Mouse (Mus musculus) forebrain, postnatal 0 days (tissue): ENCODE data around the gene Gpld1. TPM values are rescaled to one million over a fixed set of nuclear protein-coding genes. Genes with fewer than 3 reads are reported as not detected.

ENCODE experiments used
- ATAC-seq: fragments of 200-750 bp; cut with Nextera tagmentation; 2 replicates; pipeline ENCODE4 v1.8.0; 2017; ENCODE audit warnings: mild to moderate bottlenecking, moderate library complexity
- DNase-seq: peaks from one replicate; pipeline ENCODE4 v3.0.0-alpha.2; 2015
- H3K27ac ChIP-seq: fragments of 300-500 bp; sonication (generic); 2 replicates; pipeline ENCODE4 v1.5.1; 2014; ENCODE audit warnings: low read depth, mild to moderate bottlenecking, antibody characterized with exemption, low read length, moderate library complexity, mixed read lengths
- H3K27me3 ChIP-seq: fragments of 300-500 bp; sonication (generic); 2 replicates; pipeline ENCODE4 v1.6.1; 2014; ENCODE audit warnings: mild to moderate bottlenecking, low read length, mixed read lengths; ENCODE audit not compliant: insufficient read depth
- H3K36me3 ChIP-seq: fragments of 300-500 bp; sonication (generic); 2 replicates; pipeline ENCODE4 v1.6.1; 2014; ENCODE audit warnings: mild to moderate bottlenecking, moderate library complexity; ENCODE audit not compliant: insufficient read depth
- H3K4me1 ChIP-seq: fragments of 300-500 bp; sonication (generic); 2 replicates; pipeline ENCODE4 v1.6.1; 2014; ENCODE audit warnings: antibody characterized with exemption; ENCODE audit not compliant: insufficient read depth
- H3K4me2 ChIP-seq: fragments of 300-500 bp; sonication (generic); 2 replicates; pipeline ENCODE4 v1.6.1; 2014; ENCODE audit warnings: low read depth, mild to moderate bottlenecking, moderate library complexity
- H3K4me3 ChIP-seq: fragments of 300-500 bp; sonication (generic); 2 replicates; pipeline ENCODE4 v1.5.1; 2014; ENCODE audit warnings: low read depth, low read length, mixed read lengths
- H3K9ac ChIP-seq: fragments of 300-500 bp; sonication (generic); 2 replicates; pipeline ENCODE4 v1.6.1; 2014; ENCODE audit warnings: mild to moderate bottlenecking
- H3K9me3 ChIP-seq: fragments of 300-500 bp; sonication (generic); 2 replicates; pipeline ENCODE4 v1.6.1; 2016; ENCODE audit warnings: low read length
- CTCF ChIP-seq: sonication (generic); IDR thresholded peaks from 2 replicates; pipeline ENCODE4 v1.5.1; 2016; ENCODE audit warnings: antibody characterized with exemption, control low read depth, low read depth
- WGBS: fragments of 180-500 bp; shearing (Covaris S2); extraction: QIAGEN DNeasy Blood & Tissue Kit; methylation state at CpG from one replicate; pipeline ENCODE4 v1.1.7; 2014; 5-methylcytosine and 5-hydroxymethylcytosine counted together
- polyA plus RNA-seq: library from polyadenylated mRNA; unstranded; fragments of >200 nt; fragmentation: Nextera tagmentation; extraction: Ambion mirVana; gene quantifications from 2 replicates; pipeline ENCODE4 v1.2.1, GENCODE M21; 2015
- total RNA-seq: library from RNA; depleted of rRNA; stranded (reverse); fragments of >200 nt; gene quantifications from 2 replicates; pipeline ENCODE4 v1.2.3, GENCODE M21; 2014; rRNA removed

Gene Gpld1
- total and polyA plus RNA-seq, 2 experiments from 2014 or later: 1.6 to 5.2 TPM

DNA sequence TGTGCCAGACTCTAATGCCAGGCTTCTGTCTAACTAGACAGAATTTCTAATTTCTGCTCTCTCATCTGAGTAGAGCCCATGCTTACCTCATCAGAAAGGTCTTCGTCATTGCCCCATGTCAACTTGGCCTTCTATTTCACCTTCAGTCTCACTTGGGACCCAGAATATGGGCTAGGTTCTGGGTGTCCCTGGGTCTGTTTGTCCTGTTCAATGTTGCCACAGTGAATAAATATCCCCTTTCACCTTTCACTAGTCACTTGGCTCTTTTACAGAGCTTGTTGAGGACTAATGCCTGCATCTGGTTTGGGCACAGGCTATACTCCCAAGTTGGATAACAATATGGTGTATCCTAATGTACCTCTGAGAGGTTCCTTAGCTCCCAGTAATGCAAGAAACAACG, 96.5 kb downstream of the Gpld1 start:
- no peaks in the 10 kb centered on the region for H3K4me1 ChIP-seq
- H3K9me3 ChIP-seq: no peaks in the 10 kb centered on the region
- DNase-seq (no peak), ATAC-seq (no peak)
- H3K4me2 ChIP-seq: no peak overlapping the region
- no peak for TF ChIP-seq CTCF
- no peak overlapping the region for H3K9ac ChIP-seq
- H3K4me3 ChIP-seq: no peak overlapping the region
- H3K36me3 ChIP-seq: no peaks in the 10 kb centered on the region
- H3K27me3 ChIP-seq: no peaks in the 10 kb centered on the region
- no peak overlapping the region for H3K27ac ChIP-seq
- 71% methylated on average over 2 of the region's 2 CpGs for WGBS

Other genes starting within 250 kb of the Gpld1 start
- 0.86 TPM in 1 of 2 replicates, not detected in the other for gene Armh2, start 201.9 kb upstream of the Gpld1 start, total RNA-seq
- gene Armh2, start 201.9 kb upstream of the Gpld1 start, polyA plus RNA-seq: not detected in 2 replicates
- 4.4 and 5.5 TPM in 2 replicates for gene Gmnn, start 181.2 kb upstream of the Gpld1 start, total RNA-seq
- 12.9 and 15.2 TPM in 2 replicates for gene Gmnn, start 181.2 kb upstream of the Gpld1 start, polyA plus RNA-seq
- gene BC005537, start 141.5 kb upstream of the Gpld1 start, total RNA-seq: 64.2 and 68.4 TPM in 2 replicates
- gene BC005537, start 141.5 kb upstream of the Gpld1 start, polyA plus RNA-seq: 16.1 and 16.9 TPM in 2 replicates
- 25.0 and 29.1 TPM in 2 replicates for gene Acot13, start 111.6 kb upstream of the Gpld1 start, total RNA-seq
- gene Acot13, start 111.6 kb upstream of the Gpld1 start, polyA plus RNA-seq: 74.2 and 79.4 TPM in 2 replicates
- 39.2 and 45.4 TPM in 2 replicates for gene Tdp2, start 111.5 kb upstream of the Gpld1 start, total RNA-seq
- gene Tdp2, start 111.5 kb upstream of the Gpld1 start, polyA plus RNA-seq: 31.4 and 31.7 TPM in 2 replicates
- gene D130043K22Rik, start 98.0 kb upstream of the Gpld1 start, total RNA-seq: 10.2 and 13.1 TPM in 2 replicates
- 3.0 and 5.6 TPM in 2 replicates for gene D130043K22Rik, start 98.0 kb upstream of the Gpld1 start, polyA plus RNA-seq
- 24.9 and 40.9 TPM in 2 replicates for gene Aldh5a1, start 5.5 kb upstream of the Gpld1 start, total RNA-seq
- 7.1 and 11.2 TPM in 2 replicates for gene Aldh5a1, start 5.5 kb upstream of the Gpld1 start, polyA plus RNA-seq
- 31.9 and 37.0 TPM in 2 replicates for gene Mrs2, start 77.2 kb downstream of the Gpld1 start, total RNA-seq
- 6.9 and 11.6 TPM in 2 replicates for gene Mrs2, start 77.2 kb downstream of the Gpld1 start, polyA plus RNA-seq
- gene Dcdc2a, start 112.9 kb downstream of the Gpld1 start, total RNA-seq: 2.2 and 3.2 TPM in 2 replicates
- gene Dcdc2a, start 112.9 kb downstream of the Gpld1 start, polyA plus RNA-seq: 3.7 and 4.8 TPM in 2 replicates